Mouse (Mus musculus) lung, adult 2 months (tissue): ENCODE results near the gene Hspb7. TPM values are rescaled to one million over a fixed set of nuclear protein-coding genes. Genes with fewer than 3 reads are reported as not detected.

Experiments
- DNase-seq: peaks from one replicate; pipeline ENCODE4 v3.0.0; 2022
- H3K4me1 ChIP-seq: fragments of 200-500 bp; 2 replicates; pipeline ENCODE4 v1.6.1; 2011; ENCODE audit warnings: low read length; ENCODE audit not compliant: control insufficient read depth, insufficient read depth
- H3K4me3 ChIP-seq: fragments of 200-500 bp; replicated peaks from 2 replicates; pipeline ENCODE3; 2011; ENCODE audit warnings: low read depth, mild to moderate bottlenecking, control low read depth, low read length; ENCODE audit errors: extremely low read depth
- CTCF ChIP-seq: fragments of 200-500 bp; IDR thresholded peaks from 2 replicates; pipeline ENCODE4 v1.5.1; 2011; ENCODE audit warnings: mild to moderate bottlenecking, low read length, control low read depth; ENCODE audit not compliant: insufficient read depth
- POLR2A ChIP-seq: fragments of 200-500 bp; IDR thresholded peaks from 2 replicates; pipeline ENCODE4 v1.6.1; 2011; ENCODE audit warnings: low read depth, mild to moderate bottlenecking, control low read depth, low read length, borderline replicate concordance; ENCODE audit errors: extremely low read depth
- whole genome bisulfite sequencing: fragments of 180-500 bp; shearing (Covaris S2); methylation state at CpG from one replicate; pipeline ENCODE4 v1.1.7; 2018; 5-methylcytosine and 5-hydroxymethylcytosine counted together
- polyA plus RNA-seq: library from polyadenylated mRNA; depleted of rRNA; stranded (reverse); fragments of >200 nt; gene quantifications from 2 replicates; pipeline ENCODE4 v1.2.3, GENCODE M21; 2012; rRNA removed

Gene Hspb7
- polyA plus RNA-seq, 1 experiment, result 29.1 TPM

DNA sequence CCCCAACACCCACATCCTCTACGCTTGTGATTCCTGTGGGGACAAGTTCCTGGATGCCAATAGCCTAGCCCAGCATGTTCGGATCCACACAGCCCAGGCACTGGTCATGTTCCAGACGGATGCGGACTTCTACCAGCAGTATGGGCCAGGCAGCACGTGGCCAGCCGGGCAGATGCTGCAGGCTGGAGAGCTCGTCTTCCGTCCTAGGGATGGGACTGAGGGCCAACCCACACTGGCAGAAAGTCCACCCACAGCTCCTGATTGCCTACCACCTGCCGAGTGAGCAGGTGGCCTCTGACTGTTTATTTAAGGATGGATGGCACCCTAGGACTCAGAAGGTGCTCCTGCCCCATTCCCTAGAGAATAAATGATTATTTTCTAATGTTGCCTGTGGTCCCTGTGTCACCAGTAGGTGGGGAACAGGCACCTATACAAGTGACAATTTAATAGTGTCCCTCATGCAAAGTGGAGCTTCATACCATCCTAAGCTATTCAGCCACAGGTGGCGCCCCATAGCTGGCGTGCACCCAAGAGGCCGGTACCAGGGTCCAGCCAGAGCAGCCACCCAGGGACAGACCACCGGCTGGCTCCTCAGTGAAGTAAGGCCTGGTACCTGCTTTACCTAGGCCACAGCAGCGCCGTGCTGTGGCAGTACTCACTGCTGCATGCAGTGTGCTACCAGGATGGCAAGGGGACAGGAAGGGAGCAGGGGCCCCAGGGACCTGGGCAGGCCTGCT is 46.4 kb downstream of the Hspb7 start:
- H3K4me1 ChIP-seq, result no peaks in the 10 kb centered on the region
- no peak for DNase-seq
- no peak for TF ChIP-seq POLR2A
- no peak for TF ChIP-seq CTCF
- no peak overlapping the region for H3K4me3 ChIP-seq
- WGBS, result 82% methylated on average over 15 of the region's 15 CpGs

DNA sequence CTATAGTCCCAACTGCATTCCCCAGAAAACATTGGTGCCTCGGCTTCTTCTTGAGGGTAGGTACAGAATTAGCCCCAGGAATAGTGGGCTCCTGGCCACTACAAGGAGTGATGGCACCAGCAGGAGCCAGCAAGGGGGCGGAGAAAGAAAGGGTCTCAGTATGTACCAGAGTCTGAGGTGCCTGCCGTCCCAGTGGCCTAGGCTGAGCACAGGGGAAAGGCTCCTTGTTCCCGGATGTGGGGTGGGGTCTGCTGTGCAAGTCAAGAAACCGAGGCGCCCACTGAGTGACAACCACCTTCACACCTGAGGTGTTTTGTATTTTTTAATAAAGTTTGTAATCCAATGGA is 47.0 kb downstream of the Hspb7 start:
- H3K4me3 ChIP-seq, result no peak overlapping the region
- no peaks in the 10 kb centered on the region for H3K4me1 ChIP-seq
- TF ChIP-seq POLR2A, result no peak
- no peak for TF ChIP-seq CTCF
- no peak for DNase-seq
- WGBS, result 72% methylated on average over 6 of the region's 6 CpGs

DNA sequence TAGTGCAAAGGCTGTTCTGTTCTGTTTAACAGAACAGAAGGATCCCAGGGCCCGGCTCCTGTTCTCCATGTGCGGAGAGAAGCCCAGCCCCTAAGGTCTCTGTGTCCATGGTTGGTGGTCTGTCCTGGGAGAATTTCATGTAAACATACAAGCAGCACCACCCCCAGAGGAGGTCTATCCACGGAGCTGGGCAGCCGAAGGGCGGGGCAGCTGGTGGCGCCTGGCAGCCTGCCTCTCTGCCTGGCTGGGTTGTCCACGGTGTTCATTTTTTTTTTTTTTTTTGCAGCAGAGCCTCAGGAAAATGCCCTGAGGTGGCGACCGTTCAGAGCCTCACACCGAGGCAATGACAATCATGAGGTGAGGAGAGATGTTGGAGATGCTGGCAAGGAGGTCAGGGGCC is 48.0 kb downstream of the Hspb7 start:
- 34% methylated on average over 10 of the region's 10 CpGs for WGBS
- DNase-seq, result no peak
- H3K4me1 ChIP-seq, result no peaks in the 10 kb centered on the region
- TF ChIP-seq POLR2A (no peak), CTCF (no peak)
- H3K4me3 ChIP-seq, result no peak overlapping the region

DNA sequence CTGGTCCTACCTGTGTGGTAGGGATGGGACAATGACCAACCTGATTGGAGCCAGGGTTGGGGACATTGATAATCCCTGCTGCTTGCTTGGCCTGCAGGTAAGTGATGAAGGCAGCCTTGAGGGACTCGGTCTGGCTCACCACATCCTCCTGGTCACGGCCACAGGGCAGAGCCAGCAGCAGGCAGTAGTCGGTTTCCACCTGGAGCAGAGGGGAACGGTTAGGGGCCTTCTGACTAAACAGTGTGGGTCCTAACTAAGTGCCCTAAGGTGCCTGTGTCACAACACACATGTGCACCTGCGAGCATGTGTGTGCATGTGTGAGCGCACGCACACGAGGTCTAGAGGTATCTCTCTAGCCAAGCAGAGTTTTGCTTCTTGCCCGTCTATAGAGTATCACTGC is 48.8 kb downstream of the Hspb7 start:
- no peaks in the 10 kb centered on the region for H3K4me1 ChIP-seq

DNA sequence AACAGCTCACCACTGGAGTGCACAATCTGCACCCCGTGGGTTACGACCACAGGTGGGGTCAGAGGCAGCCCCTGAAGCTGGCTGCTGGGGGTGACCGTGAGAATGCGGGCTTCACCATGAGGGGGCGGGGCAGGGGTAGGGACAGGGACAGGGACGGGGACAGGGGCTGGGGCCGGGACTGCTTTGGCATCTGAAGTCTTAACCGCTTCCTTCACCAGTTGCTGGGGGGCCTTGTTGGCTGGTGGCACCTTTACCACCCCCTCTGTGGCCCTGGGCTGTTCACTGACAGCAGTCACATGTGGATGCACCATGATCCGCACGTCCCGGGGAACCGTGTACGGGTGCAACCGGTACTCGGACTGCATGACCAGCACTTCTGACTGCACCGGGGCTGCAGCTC is 50.9 kb downstream of the Hspb7 start:
- WGBS, result 98% methylated on average over 16 of the region's 16 CpGs
- Histone ChIP-seq H3K4me3 (no peak overlapping the region), H3K4me1 (no peaks in the 10 kb centered on the region)
- no peak for TF ChIP-seq CTCF
- no peak for DNase-seq

More for the DNA sequence above, 48.8 kb downstream of the Hspb7 start:
- WGBS, result 86% methylated on average over 9 of the region's 9 CpGs
- H3K4me3 ChIP-seq, result no peak overlapping the region
- DNase-seq, result no peak
- TF ChIP-seq CTCF, result no peak
- no peak for TF ChIP-seq POLR2A

DNA sequence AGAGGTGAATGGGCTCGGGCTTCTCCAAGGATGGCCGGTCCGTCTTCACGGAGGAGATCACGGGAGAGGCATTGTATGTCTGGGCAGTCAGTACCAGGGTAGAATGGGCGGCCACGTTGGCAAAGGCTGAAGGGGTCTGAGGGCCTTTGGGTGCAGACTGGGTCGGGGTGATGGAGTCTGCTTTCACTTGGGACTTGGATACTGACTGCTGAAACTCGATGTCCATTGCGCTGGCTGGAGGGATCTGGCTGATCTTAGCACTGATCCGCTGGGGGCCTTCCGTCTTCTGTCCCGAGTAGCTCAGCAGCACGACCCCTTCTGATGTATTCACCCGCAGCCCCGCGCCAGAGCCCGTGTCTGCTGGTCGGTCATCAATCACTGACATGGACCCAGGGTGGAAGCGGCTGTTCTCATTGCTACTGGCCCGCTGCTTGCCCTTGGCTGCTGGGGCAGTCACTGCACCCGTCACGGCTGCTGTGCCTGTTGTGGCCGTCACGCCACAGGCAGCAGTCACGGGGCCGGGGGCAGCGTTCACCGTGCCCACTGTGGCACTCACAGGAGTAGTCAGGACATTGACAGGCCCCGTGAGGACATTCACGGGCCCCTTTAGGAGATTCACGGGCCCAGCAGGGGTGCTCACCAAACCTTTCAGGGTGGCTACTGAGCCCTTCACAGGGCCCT is 52.2 kb downstream of the Hspb7 start:
- 87% methylated on average over 32 of the region's 32 CpGs for WGBS
- H3K4me1 ChIP-seq, result no peaks in the 10 kb centered on the region
- no peak overlapping the region for H3K4me3 ChIP-seq
- no peak for DNase-seq
- TF ChIP-seq CTCF (no peak), POLR2A (no peak)

DNA sequence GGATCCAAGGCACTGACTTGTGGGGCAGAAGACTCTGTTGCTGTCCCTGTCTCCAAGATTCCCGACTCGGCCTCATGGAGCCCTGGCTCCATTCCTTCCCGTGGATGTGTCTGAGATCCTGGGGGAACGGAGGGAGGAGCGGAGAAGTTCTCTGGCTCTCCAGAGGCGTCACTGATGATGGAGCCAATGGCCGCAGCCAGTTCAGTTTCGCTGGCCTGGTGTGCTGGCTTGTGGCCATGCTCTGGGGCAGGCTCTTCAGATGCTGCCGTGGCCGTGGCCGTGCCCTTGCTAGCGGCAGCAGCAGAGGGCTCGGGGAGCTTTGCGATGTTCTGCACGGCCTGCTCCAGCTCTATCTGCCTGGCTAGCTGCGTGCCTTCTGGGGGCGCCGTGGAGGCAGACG is 53.9 kb downstream of the Hspb7 start:
- no peak for TF ChIP-seq POLR2A
- no peak for TF ChIP-seq CTCF
- Histone ChIP-seq H3K4me3 (no peak overlapping the region), H3K4me1 (no peaks in the 10 kb centered on the region)
- WGBS, result 67% methylated on average over 19 of the region's 19 CpGs
- DNase-seq, result no peak

Other genes with a start within 250 kb of the Hspb7 start
- 1.9 and 3.7 TPM in 2 replicates for gene Rsg1, start 206.8 kb upstream of the Hspb7 start, polyA plus RNA-seq
- 11.5 and 15.3 TPM in 2 replicates for gene Arhgef19, start 181.3 kb upstream of the Hspb7 start, polyA plus RNA-seq
- 54.0 and 68.8 TPM in 2 replicates for gene Epha2, start 119.5 kb upstream of the Hspb7 start, polyA plus RNA-seq
- gene Fam131c, start 52.6 kb upstream of the Hspb7 start, polyA plus RNA-seq, result 0.70 and 2.1 TPM in 2 replicates
- gene Clcnka, start 22.1 kb upstream of the Hspb7 start, polyA plus RNA-seq, result 1.4 TPM in 1 of 2 replicates, not detected in the other
- 0.20 TPM in 1 of 2 replicates, not detected in the other for gene Clcnkb, start 4.8 kb upstream of the Hspb7 start, polyA plus RNA-seq
- gene Srarp, start 15.3 kb downstream of the Hspb7 start, polyA plus RNA-seq, result 0.18 TPM in 1 of 2 replicates, not detected in the other
- gene Zbtb17, start 23.9 kb downstream of the Hspb7 start, polyA plus RNA-seq, result 30.9 and 38.6 TPM in 2 replicates
- gene Spen, start 117.8 kb downstream of the Hspb7 start, polyA plus RNA-seq, result 27.1 and 30.4 TPM in 2 replicates
- gene Fblim1, start 185.3 kb downstream of the Hspb7 start, polyA plus RNA-seq, result 36.2 and 45.7 TPM in 2 replicates
- 5.1 and 5.3 TPM in 2 replicates for gene Tmem82, start 197.9 kb downstream of the Hspb7 start, polyA plus RNA-seq
- gene Slc25a34, start 203.0 kb downstream of the Hspb7 start, polyA plus RNA-seq, result 2.3 and 3.9 TPM in 2 replicates
- gene Plekhm2, start 244.1 kb downstream of the Hspb7 start, polyA plus RNA-seq, result 45.7 and 52.3 TPM in 2 replicates